Mouse (Mus musculus) liver, postnatal 0 days (tissue): ENCODE results near the gene Cmpk2.

ENCODE experiments used
- CTCF ChIP-seq: sonication (generic); IDR thresholded peaks from 2 replicates; pipeline ENCODE4 v1.5.1; 2016; ENCODE audit warnings: antibody characterized with exemption, low read depth
- EP300 ChIP-seq: IDR thresholded peaks from 2 replicates; pipeline ENCODE4 v1.6.1; 2016; ENCODE audit warnings: antibody characterized with exemption, low read depth, mild to moderate bottlenecking

- TF ChIP-seq CTCF (no peak), EP300 (no peak)
Measured at GRCm38 (mm10) chr12:26501042-26501441, 32.0 kb downstream of the Cmpk2 start.
